Mouse (Mus musculus) liver, embryonic 11.5 days (tissue): ENCODE results near the gene Tmem127. TPM values are rescaled to one million over a fixed set of nuclear protein-coding genes. Genes with fewer than 3 reads are reported as not detected.
"Not testable (repeated sequence)": the region's sequence is repeated elsewhere in the genome, so short reads cannot be mapped to it uniquely, and the experiment has no call there.

Experiments
- ATAC-seq: fragments of 200-750 bp; cut with Nextera tagmentation; replicated peaks from 2 replicates; pipeline ENCODE4 v1.8.0; 2017; ENCODE audit warnings: moderate number of reproducible peaks, mild to moderate bottlenecking, moderate TSS enrichment, moderate library complexity; ENCODE audit not compliant: low FRiP score
- DNase-seq: peaks from one replicate; pipeline ENCODE4 v3.0.0-alpha.2; 2017; ENCODE audit warnings: low spot score
- H3K27ac ChIP-seq: fragments of 300-500 bp; sonication (generic); 2 replicates; pipeline ENCODE4 v1.5.1; 2014; ENCODE audit warnings: mild to moderate bottlenecking, low read depth, low read length, control low read depth
- H3K27me3 ChIP-seq: fragments of 300-500 bp; sonication (generic); replicated peaks from 2 replicates; pipeline ENCODE4 v1.6.1; 2014; ENCODE audit warnings: low read length, mixed read lengths; ENCODE audit not compliant: control insufficient read depth, insufficient read depth
- H3K36me3 ChIP-seq: fragments of 300-500 bp; sonication (generic); 2 replicates; pipeline ENCODE4 v1.6.1; 2014; ENCODE audit warnings: mild to moderate bottlenecking, low read length, moderate library complexity, mixed read lengths; ENCODE audit not compliant: control insufficient read depth, insufficient read depth
- H3K4me1 ChIP-seq: fragments of 300-500 bp; sonication (generic); replicated peaks from 2 replicates; pipeline ENCODE4 v1.6.1; 2014; ENCODE audit warnings: low read length, mixed read lengths; ENCODE audit not compliant: control insufficient read depth, insufficient read depth
- H3K4me2 ChIP-seq: fragments of 300-500 bp; sonication (generic); 2 replicates; pipeline ENCODE4 v1.6.1; 2014; ENCODE audit warnings: mild to moderate bottlenecking, control low read depth, moderate library complexity
- H3K4me3 ChIP-seq: fragments of 300-500 bp; sonication (generic); 2 replicates; pipeline ENCODE4 v1.5.1; 2014; ENCODE audit warnings: low read depth, low read length, control low read depth
- H3K9ac ChIP-seq: fragments of 300-500 bp; sonication (generic); 2 replicates; pipeline ENCODE4 v1.6.1; 2014; ENCODE audit warnings: low read depth, low read length, control low read depth
- H3K9me3 ChIP-seq: fragments of 300-500 bp; sonication (generic); 2 replicates; pipeline ENCODE4 v1.6.1; 2016; ENCODE audit warnings: low read length, inconsistent platforms, mixed read lengths; ENCODE audit not compliant: control insufficient read depth
- WGBS: fragments of 180-500 bp; shearing (Covaris S2); extraction: QIAGEN DNeasy Blood & Tissue Kit; methylation state at CpG from one replicate; pipeline ENCODE4 v1.1.7; 2014; 5-methylcytosine and 5-hydroxymethylcytosine counted together
- polyA plus RNA-seq: library from polyadenylated mRNA; unstranded; fragments of >200 nt; fragmentation: Nextera tagmentation; extraction: Ambion mirVana; gene quantifications from 2 replicates; pipeline ENCODE4 v1.2.1, GENCODE M21; 2014

Gene Tmem127
- polyA plus RNA-seq: 16.9 and 18.2 TPM in 2 replicates

DNA sequence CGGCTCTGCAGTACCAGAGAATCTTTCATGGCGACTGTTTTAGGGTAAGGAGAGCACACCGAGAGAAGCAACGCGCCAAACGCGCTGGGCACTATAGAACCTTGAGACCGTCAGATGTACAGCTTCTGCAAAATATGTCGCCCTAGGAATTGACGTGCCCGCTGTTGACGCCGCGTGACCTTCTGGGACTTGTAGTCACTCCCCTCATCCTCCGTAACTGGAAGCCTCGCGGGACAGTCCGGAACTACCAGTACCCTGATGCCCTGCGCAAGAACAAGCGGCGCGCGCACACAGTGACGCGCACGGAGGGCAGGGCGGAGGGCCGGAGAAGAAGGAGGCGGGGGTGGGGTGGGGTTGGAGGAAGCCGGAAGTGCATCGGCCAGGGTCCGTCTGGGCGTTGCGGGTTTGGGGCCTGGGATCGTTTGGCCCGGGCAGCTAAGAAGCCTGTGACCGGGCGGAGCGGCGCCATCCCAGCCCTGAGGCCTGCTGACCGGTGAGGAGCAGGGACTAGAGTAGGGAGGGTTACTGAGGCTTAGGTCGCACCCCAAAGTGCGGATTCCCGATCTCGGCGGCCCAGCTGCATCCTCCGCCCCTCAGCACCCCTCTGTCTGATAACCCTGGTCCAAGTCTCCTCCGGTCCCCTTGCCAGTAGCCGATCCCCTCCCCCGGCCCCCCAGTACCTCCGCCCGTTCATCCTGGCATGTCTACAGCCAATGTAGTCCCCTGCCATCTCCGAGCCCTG is at the start of gene Tmem127, which contains the start of gene Ciao1:
Tmem127 (plus strand) TSS at position 317 of the 742 bp plus-strand sequence.
Ciao1 (minus strand) TSS at position 225 of the 742 bp plus-strand sequence.
- Histone ChIP-seq H3K4me3 (peak within 1 kb of the TSS; percentile 87), H3K27me3 (no peaks in the 10 kb centered on the region), H3K27ac (peak within 1 kb of the TSS; percentile 83), H3K36me3 (peaks cover 10% of the 10 kb centered on the region), H3K9ac (peak within 1 kb of the TSS; percentile 87), H3K4me1 (peaks cover 20% of the 10 kb centered on the region), H3K4me2 (peak within 1 kb of the TSS; percentile 98), H3K9me3 (no peaks in the 10 kb centered on the region)
- DNase-seq (peak; percentile 95), ATAC-seq (peak; percentile 97)
- under 1% methylated on average over 53 of the region's 53 CpGs for WGBS

DNA sequence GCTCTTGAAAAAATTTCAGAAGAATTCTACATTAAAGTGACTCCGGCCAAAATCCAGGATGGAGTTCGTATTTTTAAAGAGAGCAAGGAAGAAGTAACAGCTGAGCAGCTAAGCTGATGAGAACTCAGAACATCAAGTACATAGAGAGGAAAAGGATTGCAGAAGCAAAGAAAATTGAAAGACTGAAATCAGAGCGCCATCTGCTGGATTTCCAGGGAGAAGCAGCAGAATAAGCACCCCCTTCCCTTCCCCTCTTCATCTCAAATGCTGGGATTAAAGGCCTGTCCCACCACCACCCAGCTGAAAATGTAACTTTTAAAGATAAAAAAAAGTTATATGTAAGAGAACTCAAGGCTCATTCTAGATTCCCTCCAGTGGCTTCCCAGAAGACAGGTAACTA is 42.8 kb upstream of the Tmem127 start:
- Histone ChIP-seq H3K27me3 (no peaks in the 10 kb centered on the region), H3K27ac (no peak overlapping the region), H3K36me3 (peaks cover 17% of the 10 kb centered on the region; the same call in 1 of the 2 replicates), H3K4me3 (no peak overlapping the region), H3K9ac (no peak overlapping the region), H3K4me2 (no peak overlapping the region), H3K4me1 (peaks cover 6% of the 10 kb centered on the region; the same call in 1 of the 2 replicates), H3K9me3 (no peaks in the 10 kb centered on the region)
- no peak for ATAC-seq
- WGBS: 25% methylated on average over 3 of the region's 3 CpGs
- no peak for DNase-seq

DNA sequence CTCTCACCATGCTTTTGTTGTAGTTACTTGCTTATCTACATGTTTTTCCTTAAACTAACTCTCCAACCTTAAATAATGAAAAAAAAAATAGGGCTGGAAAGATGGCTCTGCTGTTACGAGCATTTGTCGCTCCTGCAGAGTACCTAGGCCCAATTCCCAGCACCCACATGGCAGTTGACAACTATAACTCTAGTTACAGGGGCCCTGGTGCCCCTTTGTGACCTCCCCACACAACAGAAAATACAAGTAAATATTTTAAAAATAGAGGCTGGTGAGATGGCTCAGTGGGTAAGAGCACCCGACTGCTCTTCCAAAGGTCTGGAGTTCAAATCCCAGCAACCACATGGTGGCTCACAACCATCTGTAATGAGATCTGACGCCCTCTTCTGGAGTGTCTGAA is 41.8 kb upstream of the Tmem127 start:
- H3K36me3 ChIP-seq: peaks cover 16% of the 10 kb centered on the region
- H3K27me3 ChIP-seq, DNase-seq, ATAC-seq, H3K9ac ChIP-seq, H3K4me2 ChIP-seq, H3K4me3 ChIP-seq, H3K9me3 ChIP-seq, H3K4me1 ChIP-seq, H3K27ac ChIP-seq: not testable (repeated sequence)
- 84% methylated on average over 4 of the region's 4 CpGs for WGBS

- no peaks in the 10 kb centered on the region for H3K27me3 ChIP-seq
- H3K4me1 ChIP-seq: peaks cover 6% of the 10 kb centered on the region; the same call in 1 of the 2 replicates
- 81% methylated on average over 2 of the region's 2 CpGs for WGBS
- H3K27ac ChIP-seq: no peak overlapping the region
- no peak overlapping the region for H3K9ac ChIP-seq
- no peaks in the 10 kb centered on the region for H3K9me3 ChIP-seq
- H3K4me2 ChIP-seq: peak overlapping the region; percentile 84
- peak overlapping the region; percentile 94 for H3K4me3 ChIP-seq
- no peak for DNase-seq
- peaks cover 24% of the 10 kb centered on the region for H3K36me3 ChIP-seq
- ATAC-seq: no peak
Measured at GRCm38 (mm10) chr2:127206916-127207315, 40.8 kb upstream of the Tmem127 start.

- no peaks in the 10 kb centered on the region for H3K9me3 ChIP-seq
- ATAC-seq (peak; percentile 94), DNase-seq (peak; percentile 89)
- peak within 1 kb of the TSS; percentile 65 for H3K27ac ChIP-seq
- WGBS: 8% methylated on average over 36 of the region's 36 CpGs
- H3K4me2 ChIP-seq: peak within 1 kb of the TSS; percentile 84
- H3K4me1 ChIP-seq: peaks cover 6% of the 10 kb centered on the region; the same call in 1 of the 2 replicates
- H3K27me3 ChIP-seq: no peaks in the 10 kb centered on the region
- H3K36me3 ChIP-seq: peaks cover 26% of the 10 kb centered on the region
- H3K4me3 ChIP-seq: peak within 1 kb of the TSS; percentile 94
- H3K9ac ChIP-seq: peak within 1 kb of the TSS; percentile 86
Measured at GRCm38 (mm10) chr2:127207547-127208451, 39.9 kb upstream of the Tmem127 start, which contains the start of the genes 1810024B03Rik and Snrnp200. 1810024B03Rik (minus strand) TSS chr2:127208280. Snrnp200 (plus strand) TSS chr2:127208386.

GRCm38 (mm10) chr2:127208452-127208769 is 39.3 kb upstream of the Tmem127 start:
- peaks cover 24% of the 10 kb centered on the region for H3K36me3 ChIP-seq
- peak overlapping the region; percentile 86 for H3K9ac ChIP-seq
- 0% methylated on average over 17 of the region's 17 CpGs for WGBS
- H3K9me3 ChIP-seq: no peaks in the 10 kb centered on the region
- H3K4me2 ChIP-seq: peak overlapping the region; percentile 84
- no peaks in the 10 kb centered on the region for H3K27me3 ChIP-seq
- H3K27ac ChIP-seq: peak overlapping the region; percentile 65
- no peak for DNase-seq
- H3K4me3 ChIP-seq: peak overlapping the region; percentile 94
- peaks cover 6% of the 10 kb centered on the region; the same call in 1 of the 2 replicates for H3K4me1 ChIP-seq
- ATAC-seq: no peak; the same call in 1 of the 2 replicates

DNA sequence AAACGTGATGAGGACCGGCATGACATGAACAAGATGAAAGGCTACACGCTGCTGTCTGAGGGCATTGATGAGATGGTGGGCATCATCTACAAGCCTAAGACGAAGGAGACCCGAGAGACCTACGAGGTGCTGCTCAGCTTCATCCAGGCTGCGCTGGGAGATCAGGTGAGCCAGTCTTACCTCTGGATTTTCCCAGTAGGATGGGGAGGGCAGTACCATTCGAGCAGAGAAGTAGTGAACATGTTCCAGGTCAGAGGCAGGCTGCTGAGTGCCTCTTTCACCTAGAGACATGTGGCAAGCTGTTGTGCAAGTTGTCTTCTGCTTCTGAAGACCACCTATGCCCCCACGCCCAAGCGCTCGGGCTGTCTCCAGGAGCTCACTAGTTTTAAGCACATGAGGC is 37.0 kb upstream of the Tmem127 start:
- H3K4me3 ChIP-seq: no peak overlapping the region
- no peak for DNase-seq
- ATAC-seq: no peak
- H3K27ac ChIP-seq: no peak overlapping the region
- no peak overlapping the region for H3K4me2 ChIP-seq
- no peaks in the 10 kb centered on the region for H3K27me3 ChIP-seq
- no peaks in the 10 kb centered on the region for H3K9me3 ChIP-seq
- H3K9ac ChIP-seq: no peak overlapping the region
- H3K4me1 ChIP-seq: peaks cover 6% of the 10 kb centered on the region; the same call in 1 of the 2 replicates
- peaks cover 39% of the 10 kb centered on the region for H3K36me3 ChIP-seq
- WGBS: 90% methylated on average over 11 of the region's 11 CpGs

DNA sequence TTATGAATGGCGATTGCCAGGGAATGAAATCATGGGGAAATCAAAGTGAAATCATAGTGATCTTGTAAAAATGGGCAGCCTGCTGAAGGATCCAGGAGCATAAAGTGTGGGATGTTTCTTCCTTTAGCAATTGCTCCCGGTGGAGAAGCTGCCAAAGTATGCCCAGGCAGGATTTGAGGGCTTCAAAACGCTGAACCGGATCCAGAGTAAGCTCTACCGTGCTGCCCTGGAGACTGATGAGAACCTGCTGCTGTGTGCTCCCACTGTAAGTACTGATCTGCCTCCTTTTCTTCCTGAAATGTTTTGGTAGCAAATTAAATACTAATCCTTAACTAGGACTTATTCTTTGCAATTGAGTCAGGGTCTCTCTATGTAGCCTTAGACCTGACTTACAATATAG is 30.0 kb upstream of the Tmem127 start:
- H3K4me3 ChIP-seq: no peak overlapping the region
- peaks cover 63% of the 10 kb centered on the region for H3K36me3 ChIP-seq
- H3K27me3 ChIP-seq: no peaks in the 10 kb centered on the region
- ATAC-seq (no peak), DNase-seq (no peak)
- H3K4me1 ChIP-seq: no peaks in the 10 kb centered on the region
- H3K9ac ChIP-seq: no peak overlapping the region
- H3K27ac ChIP-seq: no peak overlapping the region
- no peaks in the 10 kb centered on the region for H3K9me3 ChIP-seq
- H3K4me2 ChIP-seq: no peak overlapping the region
- WGBS: 95% methylated on average over 5 of the region's 5 CpGs
